In genomic region chr7:29853219-29853842, GRCm38 (mm10) we compare ENCODE assay signal across 8 mouse cellular contexts. TPM values are rescaled to one million over a fixed set of nuclear protein-coding genes. Genes with fewer than 3 reads are reported as not detected.
A peak's percentile ranks its signal among the peaks of the same experiment; 100 is the strongest.
DNase-seq lines count a peak whose midpoint lies in the region; ATAC-seq and TF ChIP-seq lines count a peak whose summit lies in the region.

Gene Zfp940, minus strand, starts transcription at chr7:29853669.

- WGBS in embryonic facial prominence, embryonic 14.5 days, result 2% methylated on average over 21 of the region's 21 CpGs
- WGBS in heart, adult 2 months, result 2% methylated on average over 21 of the region's 21 CpGs
- 1% methylated on average over 21 of the region's 21 CpGs for WGBS in limb, embryonic 13.5 days
- under 1% methylated on average over 21 of the region's 21 CpGs for WGBS in midbrain, embryonic 16.5 days

- H3K27ac ChIP-seq in embryonic facial prominence, embryonic 14.5 days (replicated peaks; ENCODE audit: low read depth, low read length), result no peak within 1 kb of the TSS
- peak within 1 kb of the TSS; percentile 36; the same call in 1 of the 2 replicates for H3K27ac ChIP-seq in heart, adult 2 months
- no peak within 1 kb of the TSS; the same call in 1 of the 2 replicates for H3K27ac ChIP-seq in limb, embryonic 13.5 days
- H3K27ac ChIP-seq in midbrain, embryonic 16.5 days (ENCODE audit: low read length), result peak within 1 kb of the TSS; percentile 71

- TF ChIP-seq POLR2A in heart, adult 2 months (IDR thresholded peaks at IDR 0.05; ENCODE audit: insufficient read depth, low read depth, low read length), result 0 out of 2 replicates have a peak, but pooled peaks have one; percentile 23

- H3K27me3 ChIP-seq in embryonic facial prominence, embryonic 14.5 days (replicated peaks; ENCODE audit: control insufficient read depth, insufficient read depth, low read length), result no peaks in the 10 kb centered on the region
- H3K27me3 ChIP-seq in heart, adult 2 months (ENCODE audit: control insufficient read depth, insufficient read depth, low read length), result no peaks in the 10 kb centered on the region
- no peaks in the 10 kb centered on the region for H3K27me3 ChIP-seq in limb, embryonic 13.5 days
- no peaks in the 10 kb centered on the region for H3K27me3 ChIP-seq in midbrain, embryonic 16.5 days (ENCODE audit: control insufficient read depth, insufficient read depth, low read depth, low read length)

- peaks cover 24% of the 10 kb centered on the region for H3K36me3 ChIP-seq in embryonic facial prominence, embryonic 14.5 days (ENCODE audit: control insufficient read depth, insufficient read depth, low read length)
- no peaks in the 10 kb centered on the region for H3K36me3 ChIP-seq in heart, adult 2 months (ENCODE audit: control insufficient read depth, insufficient read depth, low read length)
- peaks cover 23% of the 10 kb centered on the region for H3K36me3 ChIP-seq in limb, embryonic 13.5 days
- peaks cover 11% of the 10 kb centered on the region for H3K36me3 ChIP-seq in midbrain, embryonic 16.5 days (ENCODE audit: control insufficient read depth, insufficient read depth, low read length)

- no peaks in the 10 kb centered on the region for H3K79me2 ChIP-seq in heart, adult 2 months (replicated peaks; ENCODE audit: control insufficient read depth, insufficient read depth, low read length)

- H3K4me1 ChIP-seq in embryonic facial prominence, embryonic 14.5 days (ENCODE audit: control insufficient read depth, insufficient read depth, low read length), result 0 out of 2 replicates have a peak, but pooled peaks cover 4% of the 10 kb centered on the region
- peaks cover 1% of the 10 kb centered on the region; the same call in 1 of the 2 replicates for H3K4me1 ChIP-seq in heart, adult 2 months (ENCODE audit: control insufficient read depth, insufficient read depth, low read length)
- peaks cover 6% of the 10 kb centered on the region for H3K4me1 ChIP-seq in limb, embryonic 13.5 days
- peaks cover 9% of the 10 kb centered on the region for H3K4me1 ChIP-seq in midbrain, embryonic 16.5 days (ENCODE audit: control insufficient read depth, insufficient read depth, low read length)

- peak within 1 kb of the TSS; percentile 49 for H3K4me3 ChIP-seq in embryonic facial prominence, embryonic 14.5 days (ENCODE audit: low read depth, low read length)
- peak within 1 kb of the TSS; percentile 68 for H3K4me3 ChIP-seq in heart, adult 2 months
- H3K4me3 ChIP-seq in limb, embryonic 13.5 days, result peak within 1 kb of the TSS; percentile 65
- H3K4me3 ChIP-seq in midbrain, embryonic 16.5 days (ENCODE audit: low read depth, low read length), result peak within 1 kb of the TSS; percentile 52

- no peak for TF ChIP-seq CTCF in heart, adult 2 months (IDR thresholded peaks at IDR 0.05)

- intact Hi-C loops in heart, adult 2 months (cut with DNase I), result loop anchor here (2.0 to 5.0 kb wide), 2 partner anchors 35 to 129 kb away; partner anchors contain the start of gene Zfp568

- H3K4me2 ChIP-seq in embryonic facial prominence, embryonic 14.5 days (ENCODE audit: low read depth, low read length), result peak within 1 kb of the TSS; percentile 55
- H3K4me2 ChIP-seq in limb, embryonic 13.5 days (replicated peaks), result peak within 1 kb of the TSS; percentile 76
- peak within 1 kb of the TSS; percentile 74 for H3K4me2 ChIP-seq in midbrain, embryonic 16.5 days (ENCODE audit: low read length)

- H3K9me3 ChIP-seq in embryonic facial prominence, embryonic 14.5 days (ENCODE audit: control insufficient read depth, low read length), result no peaks in the 10 kb centered on the region
- 0 out of 2 replicates have a peak, but pooled peaks cover 3% of the 10 kb centered on the region for H3K9me3 ChIP-seq in limb, embryonic 13.5 days
- H3K9me3 ChIP-seq in midbrain, embryonic 16.5 days (replicated peaks; ENCODE audit: control insufficient read depth, low read length, poor library complexity, severe bottlenecking), result no peaks in the 10 kb centered on the region

- peak within 1 kb of the TSS; percentile 60 for H3K9ac ChIP-seq in embryonic facial prominence, embryonic 14.5 days (ENCODE audit: low read depth, low read length)
- peak within 1 kb of the TSS; percentile 45 for H3K9ac ChIP-seq in heart, adult 2 months (ENCODE audit: low read depth, low read length)
- peak within 1 kb of the TSS; percentile 71 for H3K9ac ChIP-seq in limb, embryonic 13.5 days
- peak within 1 kb of the TSS; percentile 70 for H3K9ac ChIP-seq in midbrain, embryonic 16.5 days (ENCODE audit: low read depth, low read length)

- TF ChIP-seq EP300 in heart, adult 2 months (IDR thresholded peaks at IDR 0.05; ENCODE audit: insufficient read depth, low read depth, low read length), result 0 out of 2 replicates have a peak, but pooled peaks have one; percentile 11

- ATAC-seq in embryonic facial prominence, embryonic 14.5 days (ENCODE audit: low read depth), result peak; percentile 97
- peak; percentile 97 for ATAC-seq in limb, embryonic 13.5 days (ENCODE audit: low FRiP score, low read depth)
- peak; percentile 98 for ATAC-seq in midbrain, embryonic 16.5 days

- peak; percentile 76 for DNase-seq in 3134 (ENCODE audit: extremely low read depth, insufficient read length, low spot score)
- peak; percentile 21 to 51 for DNase-seq in adrenal gland, postnatal 4 days (ENCODE audit: low spot score in 2 of 2)
- DNase-seq in embryonic facial prominence, embryonic 14.5 days (ENCODE audit: low spot score), result peak; percentile 95
- peak; percentile 84 to 86 for DNase-seq in heart, adult 2 months
- peak; percentile 78 to 84 for DNase-seq in kidney, adult 8-10 months
- DNase-seq in spleen, postnatal 14 days (ENCODE audit: low spot score in 2 of 2), result peak; percentile 48 to 77

RNA-seq across cellular contexts. Expression of gene Zfp940, which starts in this region (rescaled TPM):
- 1 to 10 TPM; 2.4 to 2.5 TPM for total RNA-seq in adrenal gland, postnatal 4 days (2021)
- 3.6 and 4.4 TPM in 2 replicates for polyA plus RNA-seq in embryonic facial prominence, embryonic 14.5 days (2014; fragmentation: Nextera tagmentation; extraction: Ambion mirVana)
- under 1 TPM; 0.44 to 0.77 TPM for total RNA-seq in heart, adult 2 months (2021)
- polyA plus RNA-seq in heart, adult 2 months (2012; rRNA removed), result 0.12 and 0.29 TPM in 2 replicates
- polyA plus RNA-seq in limb, embryonic 13.5 days (2015; fragmentation: Nextera tagmentation; extraction: Ambion mirVana), result 7.2 and 8.1 TPM in 2 replicates
- polyA plus RNA-seq in midbrain, embryonic 16.5 days (2015; fragmentation: Nextera tagmentation; extraction: Ambion mirVana), result 17.4 and 17.9 TPM in 2 replicates

Comparison
In these comparisons a context has a peak if more than half of its experiments do, and no peak if none do; other contexts are left out.
1. Peak in DNase-seq, H3K4me3 ChIP-seq, H3K27ac ChIP-seq and H3K9ac ChIP-seq in heart, adult 2 months; RNA of the gene not detected or under 1 TPM.
2. DNase-seq: peak in every context shown above with its lines; median percentile 95 in embryonic facial prominence, embryonic 14.5 days; 85 in heart, adult 2 months; 81 in kidney, adult 8-10 months; 76 in 3134; 62 in spleen, postnatal 14 days; 36 in adrenal gland, postnatal 4 days.